Mouse (Mus musculus): ENCODE data around the gene Gm266.

GRCm38 (mm10) chr12:111486455-111486854 lies 832 bp upstream of the Gm266 start:
- TF ChIP-seq CTCF (IDR thresholded peaks at IDR 0.05; ENCODE audit: low read depth, low read length) (no peak), POLR2A (IDR thresholded peaks at IDR 0.05; ENCODE audit: borderline replicate concordance, low read depth, low read length) (no peak)

Data from bone marrow macrophage, adult 2 months (primary cell).